Mouse (Mus musculus): ENCODE measurements around the gene Acod1.

Gene Acod1

GRCm38 (mm10) chr14:103102246-103102645 lies 55.5 kb downstream of the Acod1 start:
- no peak for DNase-seq (ENCODE audit: low read depth, low spot score)

GRCm38 (mm10) chr14:103102731-103103335 lies 56.1 kb downstream of the Acod1 start:
- DNase-seq (ENCODE audit: low read depth, low spot score) = no peak
